Mouse (Mus musculus) adrenal gland, postnatal 0 days (tissue): ENCODE data around the gene Gm12887. TPM values are rescaled to one million over a fixed set of nuclear protein-coding genes. Genes with fewer than 3 reads are reported as not detected.

Experiments used
- polyA plus RNA-seq: library from polyadenylated mRNA; unstranded; fragments of >200 nt; fragmentation: Nextera tagmentation; extraction: Ambion mirVana; gene quantifications from 2 replicates; pipeline ENCODE4 v1.2.1, GENCODE M21; 2015

Gm12887 gene
- polyA plus RNA-seq: not detected in 2 replicates

GRCm38 (mm10) chr4:121622003-121622402 lies at the start of gene Gm12887:
Gm12887 (minus strand) TSS chr4:121622103.

Other genes starting within 250 kb of the Gm12887 start
- gene Gm12886, start 199.0 kb downstream of the Gm12887 start, polyA plus RNA-seq: not detected in 2 replicates